ENCODE assay signal across 7 mouse cellular contexts in genomic region chr8:4252934-4253841, GRCm38 (mm10). TPM values are rescaled to one million over a fixed set of nuclear protein-coding genes. Genes with fewer than 3 reads are reported as not detected.
DNase-seq lines count a peak whose midpoint lies in the region; ATAC-seq lines count a peak whose summit lies in the region.

Gene Snapc2, plus strand, starts transcription at chr8:4253080.

- no peaks in the 10 kb centered on the region for H3K27me3 ChIP-seq in intestine, embryonic 16.5 days (replicated peaks; ENCODE audit: control insufficient read depth, insufficient read depth, low read length)
- H3K27me3 ChIP-seq in midbrain, embryonic 11.5 days (ENCODE audit: control insufficient read depth, insufficient read depth, low read length) = peaks cover 4% of the 10 kb centered on the region; the same call in 1 of the 2 replicates

- peak; percentile 96 for DNase-seq in adrenal gland, adult 18-20 months (ENCODE audit: low spot score in 2 of 2)
- DNase-seq in embryo, embryonic 11 days = peak; percentile 98
- DNase-seq in gastrocnemius, postnatal 36 days = peak; percentile 94
- DNase-seq in left cerebral cortex, postnatal 36 days (ENCODE audit: low spot score in 2 of 2) = peak; percentile 95 to 96
- peak; percentile 99 for DNase-seq in midbrain, embryonic 11.5 days (ENCODE audit: low spot score, missing footprints)
- DNase-seq in skeletal muscle tissue, adult 2 months (ENCODE audit: low read depth, low spot score) = peak; percentile 88

- peak within 1 kb of the TSS; percentile 75 for H3K4me2 ChIP-seq in intestine, embryonic 16.5 days (ENCODE audit: low read depth, low read length)
- peak within 1 kb of the TSS; percentile 71 for H3K4me2 ChIP-seq in midbrain, embryonic 11.5 days

- peak within 1 kb of the TSS; percentile 93 for H3K27ac ChIP-seq in intestine, embryonic 16.5 days (ENCODE audit: low read length)
- H3K27ac ChIP-seq in midbrain, embryonic 11.5 days (ENCODE audit: low read depth, low read length) = peak within 1 kb of the TSS; percentile 88

- H3K4me3 ChIP-seq in intestine, embryonic 16.5 days (ENCODE audit: low read length) = peak within 1 kb of the TSS; percentile 98
- peak within 1 kb of the TSS; percentile 87 for H3K4me3 ChIP-seq in midbrain, embryonic 11.5 days (ENCODE audit: low read depth, low read length)

- peaks cover 12% of the 10 kb centered on the region; the same call in 1 of the 2 replicates for H3K36me3 ChIP-seq in intestine, embryonic 16.5 days (ENCODE audit: control insufficient read depth, insufficient read depth, low read length)
- H3K36me3 ChIP-seq in midbrain, embryonic 11.5 days (ENCODE audit: control insufficient read depth, insufficient read depth, low read length) = peaks cover 9% of the 10 kb centered on the region; the same call in 1 of the 2 replicates

- peak; percentile 93 for ATAC-seq in intestine, embryonic 16.5 days
- peak; percentile 92 for ATAC-seq in midbrain, embryonic 11.5 days (ENCODE audit: low FRiP score)

- peak within 1 kb of the TSS; percentile 93 for H3K9ac ChIP-seq in intestine, embryonic 16.5 days (ENCODE audit: low read depth, low read length)
- H3K9ac ChIP-seq in midbrain, embryonic 11.5 days (ENCODE audit: low read length) = peak within 1 kb of the TSS; percentile 87

- H3K9me3 ChIP-seq in intestine, embryonic 16.5 days (ENCODE audit: control insufficient read depth, low read length) = no peaks in the 10 kb centered on the region
- no peaks in the 10 kb centered on the region for H3K9me3 ChIP-seq in midbrain, embryonic 11.5 days (ENCODE audit: control insufficient read depth, low read length)

- H3K4me1 ChIP-seq in intestine, embryonic 16.5 days (ENCODE audit: control insufficient read depth, insufficient read depth, low read length) = peaks cover 23% of the 10 kb centered on the region
- H3K4me1 ChIP-seq in midbrain, embryonic 11.5 days (ENCODE audit: control insufficient read depth, insufficient read depth, low read length) = peaks cover 28% of the 10 kb centered on the region

- intact Hi-C loops in gastrocnemius, postnatal 36 days (cut with DNase I) = loop anchor here (5.0 kb wide), 1 partner anchor 69 kb away; no protein-coding TSS in a partner anchor
- intact Hi-C loops in left cerebral cortex, postnatal 36 days (cut with DNase I) = loop anchor here (2.0 to 5.0 kb wide), 2 partner anchors 14 to 36 kb away; partner anchors contain the start of genes Gm49320, Map2k7 and Prr36

- under 1% methylated on average over 69 of the region's 69 CpGs for whole genome bisulfite sequencing in intestine, embryonic 16.5 days
- 1% methylated on average over 69 of the region's 69 CpGs for WGBS in midbrain, embryonic 11.5 days

RNA-seq across cellular contexts. Expression of gene Snapc2, which starts in this region (rescaled TPM):
- total RNA-seq in adrenal gland, adult 18-20 months (2021) = 10 to 100 TPM; 23.4 to 25.9 TPM
- 10 to 100 TPM; 11.0 to 12.0 TPM for total RNA-seq in gastrocnemius, postnatal 36 days (2021)
- polyA plus RNA-seq in intestine, embryonic 16.5 days (2015; fragmentation: Nextera tagmentation; extraction: Ambion mirVana) = 38.9 and 43.5 TPM in 2 replicates
- 10 to 100 TPM; 28.5 to 36.5 TPM for total RNA-seq in left cerebral cortex, postnatal 36 days (2021)
- 53.9 and 64.6 TPM in 2 replicates for polyA plus RNA-seq in midbrain, embryonic 11.5 days (2014; fragmentation: Nextera tagmentation; extraction: Ambion mirVana)

Comparison
In these comparisons a context has a peak if more than half of its experiments do, and no peak if none do; other contexts are left out.
1. Peak in every context shown above with its lines: DNase-seq, ATAC-seq, H3K4me3 ChIP-seq and H3K27ac ChIP-seq.